Mouse (Mus musculus) WW6 (cell line): ENCODE results near the gene Dido1.

Experiments used
- DNase-seq: peaks from one replicate; pipeline ENCODE4 v3.0.0-alpha.2; 2013; ENCODE audit warnings: low read depth, low spot score

Gene Dido1

DNA sequence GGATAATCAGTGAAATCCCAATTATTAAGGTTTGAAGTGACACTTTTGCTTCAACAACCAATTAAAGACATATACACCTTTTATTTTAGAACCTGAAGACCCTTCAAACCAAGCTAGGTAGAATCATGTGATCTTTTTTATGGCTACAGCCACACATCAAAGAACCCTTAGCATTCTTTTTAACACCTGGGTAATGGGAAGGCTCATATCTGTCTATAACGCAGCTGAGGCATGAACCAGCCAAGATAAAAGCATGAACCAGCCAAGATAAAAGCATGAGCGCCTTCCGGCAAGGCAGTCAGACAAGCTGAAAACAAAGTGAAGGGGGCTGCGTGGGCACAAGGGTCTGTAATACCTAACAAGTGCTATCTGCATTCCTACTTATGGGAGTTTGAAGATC is 25.8 kb downstream of the Dido1 start:
- no peak for DNase-seq

DNA sequence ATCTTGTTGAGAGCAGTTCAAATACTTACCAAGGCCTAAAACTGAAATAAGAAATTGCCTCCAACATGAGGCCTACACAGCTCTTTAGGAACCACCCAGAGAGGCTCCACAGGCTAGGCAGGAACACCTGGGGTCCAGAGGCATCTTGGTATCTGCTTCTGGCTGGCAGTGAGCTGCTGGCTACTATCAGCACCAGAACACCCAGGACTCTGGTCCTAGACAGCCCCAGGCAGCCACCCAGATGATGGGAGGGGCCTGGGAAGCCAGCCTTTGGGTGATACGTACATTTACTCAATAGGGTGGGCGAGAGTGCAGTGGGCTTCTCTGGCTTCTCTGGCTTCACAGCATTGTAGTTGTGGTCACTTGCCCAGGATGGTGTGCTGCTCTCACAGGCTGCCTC is 26.3 kb downstream of the Dido1 start:
- no peak for DNase-seq

DNA sequence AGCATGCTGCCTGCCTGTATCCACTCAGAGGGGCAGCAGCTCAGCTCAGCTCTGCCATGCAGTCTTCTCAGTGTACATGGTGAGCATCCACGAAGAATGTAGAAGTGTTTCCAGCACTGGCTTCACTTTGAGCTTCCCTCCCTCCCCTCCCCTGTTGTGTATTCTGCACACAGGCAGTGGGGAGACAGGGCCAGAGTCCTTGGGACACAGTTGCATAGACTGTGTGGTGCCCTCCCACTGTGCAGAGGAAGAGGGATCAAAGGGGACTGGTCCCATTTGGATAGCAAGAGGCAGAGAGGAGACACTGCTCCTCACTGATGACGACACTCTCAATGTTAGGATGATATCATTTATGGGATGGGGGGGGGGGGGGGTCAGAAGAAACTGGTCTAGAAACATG is 28.6 kb downstream of the Dido1 start:
- no peak for DNase-seq

DNA sequence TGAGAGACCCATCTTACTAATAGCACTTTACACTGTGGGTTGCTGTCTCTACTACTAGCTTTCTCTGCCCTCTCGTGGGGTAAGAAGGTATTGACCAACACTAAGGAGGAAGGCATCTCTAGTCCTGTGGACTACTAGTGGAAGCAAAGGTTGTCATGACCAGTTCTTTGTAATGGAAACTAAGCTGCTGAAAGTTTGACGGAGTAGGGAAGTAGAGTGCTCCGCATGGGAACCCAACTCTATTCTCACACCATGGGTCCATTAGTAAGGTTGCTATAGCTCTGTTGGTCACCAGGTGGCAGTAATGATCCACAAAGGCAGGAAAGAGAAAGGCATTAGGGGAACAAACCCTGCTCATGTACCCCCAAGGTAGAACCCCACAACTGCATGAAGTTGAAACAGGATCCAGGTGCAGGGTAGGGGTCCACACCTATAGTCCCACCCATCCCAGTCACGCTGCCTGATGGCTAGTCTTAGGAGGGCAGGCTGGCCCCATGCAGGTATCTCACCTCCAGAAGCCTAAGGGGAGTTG is 31.1 kb downstream of the Dido1 start:
- peak; percentile 50 for DNase-seq

DNA sequence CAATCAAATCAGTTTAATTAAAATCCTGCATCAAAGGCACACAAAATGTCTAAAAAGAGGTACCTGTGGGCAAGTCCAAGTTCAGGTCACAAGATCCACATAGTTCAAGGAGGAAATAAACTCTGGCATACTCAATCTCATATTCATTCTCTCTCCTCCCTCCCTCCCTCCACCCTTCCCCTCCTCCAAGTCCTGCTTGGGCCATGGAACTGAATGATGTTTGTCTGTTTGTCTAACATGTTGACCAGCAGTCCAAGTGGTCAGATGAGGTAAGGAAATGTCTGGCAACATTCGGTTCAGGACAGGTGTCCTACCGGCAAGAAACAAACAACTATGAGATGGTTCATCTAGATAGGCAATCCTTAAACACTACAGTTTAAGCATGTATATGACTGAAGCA is 33.1 kb downstream of the Dido1 start:
- DNase-seq = no peak

DNA sequence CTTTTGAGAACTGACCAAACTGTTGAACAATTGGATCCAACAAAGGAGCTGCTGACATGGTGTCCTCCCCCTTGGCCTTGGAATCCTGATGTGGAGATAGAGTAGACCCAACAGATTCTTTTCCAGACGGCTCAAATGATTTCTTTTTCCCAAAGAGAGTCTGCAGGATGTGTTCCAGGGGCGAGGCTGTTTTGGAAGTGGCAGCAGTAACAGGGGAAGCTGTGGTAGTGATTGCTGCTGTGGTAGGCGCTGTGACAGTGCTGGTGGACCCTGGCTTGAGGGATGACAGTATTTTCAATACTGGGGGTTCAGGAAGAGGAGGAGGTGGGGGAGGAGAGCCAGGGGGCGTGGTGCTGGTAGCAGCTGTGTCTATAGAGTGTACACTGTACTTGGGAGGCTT is 47.8 kb downstream of the Dido1 start:
- no peak for DNase-seq

DNA sequence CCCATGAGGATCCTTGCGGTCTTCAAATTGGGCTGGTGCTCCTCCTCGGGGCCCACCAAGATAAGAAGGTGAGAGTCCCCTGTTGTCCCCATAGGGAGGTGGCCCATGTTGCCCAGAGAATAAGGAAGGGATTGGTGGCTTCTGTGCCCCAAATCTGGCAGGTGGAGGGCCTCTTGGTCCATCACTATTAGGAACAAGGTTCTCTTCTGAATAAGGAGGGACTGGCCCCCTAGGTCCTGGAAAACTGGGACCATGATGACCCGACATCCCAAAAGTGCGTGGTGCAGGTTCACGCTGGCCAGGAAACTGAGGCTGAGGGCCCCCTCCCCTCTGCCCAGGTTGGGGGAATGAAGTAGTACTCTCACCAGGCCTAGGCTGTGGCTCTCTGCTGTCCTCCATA is 49.3 kb downstream of the Dido1 start:
- no peak for DNase-seq

DNA sequence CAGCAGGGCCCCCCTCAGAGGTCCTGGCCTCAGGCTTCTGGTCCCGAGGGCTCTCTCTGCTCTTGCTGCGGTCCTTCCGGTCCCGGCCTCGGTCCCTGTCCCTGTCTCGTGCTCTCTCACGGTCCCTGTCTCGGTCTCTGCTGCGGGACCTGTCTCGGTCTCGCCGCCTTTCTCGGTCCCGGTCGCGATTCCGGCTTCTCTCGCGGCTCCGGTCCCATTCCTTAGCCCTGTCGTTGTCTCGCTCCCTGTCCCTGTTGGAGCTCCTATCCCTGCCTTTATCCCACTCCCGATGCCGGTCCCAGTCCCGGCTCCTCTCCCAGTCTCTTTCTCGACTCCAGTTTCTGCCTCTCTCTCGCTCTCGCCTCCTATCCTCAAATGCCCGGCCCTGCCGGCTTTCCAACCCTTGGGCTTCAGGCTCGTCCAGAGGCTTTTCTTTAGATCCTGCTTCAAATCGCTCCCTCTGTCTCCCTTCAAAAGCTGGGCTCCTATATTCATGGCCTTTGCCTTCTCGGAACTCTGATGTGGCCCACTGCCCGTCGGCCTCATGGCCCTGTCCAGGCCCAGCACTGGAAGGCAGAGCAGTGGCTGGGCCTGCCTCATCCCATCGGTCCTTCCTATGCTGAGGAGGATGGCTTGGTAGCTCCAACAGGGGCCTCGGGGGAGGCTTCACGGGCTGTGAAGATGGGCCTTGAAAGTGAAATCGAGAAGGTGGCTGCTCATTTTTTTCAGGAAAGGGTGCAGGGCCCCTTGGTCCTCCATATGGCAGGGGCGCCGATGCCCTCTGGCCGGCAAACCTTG is 50.2 kb downstream of the Dido1 start:
- DNase-seq = no peak

DNA sequence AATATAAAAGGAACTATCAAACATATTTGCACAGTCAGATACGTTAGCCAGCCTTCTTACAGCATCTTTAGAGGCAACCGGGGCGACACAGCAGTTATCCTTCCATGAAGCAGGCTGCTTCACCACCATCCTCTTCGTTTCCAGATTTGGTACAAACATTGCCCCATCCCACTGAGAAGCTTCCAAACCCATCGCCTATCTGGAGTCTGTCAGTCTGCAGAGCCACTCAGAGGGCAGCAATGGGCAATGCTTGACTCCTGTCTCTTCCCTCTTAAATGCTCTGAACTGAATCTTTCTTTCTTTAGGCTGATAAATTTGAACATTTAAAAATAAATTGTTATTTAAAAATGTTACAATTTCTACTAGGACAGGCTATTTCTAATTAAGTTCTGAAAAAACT is 51.4 kb downstream of the Dido1 start:
- no peak for DNase-seq

DNA sequence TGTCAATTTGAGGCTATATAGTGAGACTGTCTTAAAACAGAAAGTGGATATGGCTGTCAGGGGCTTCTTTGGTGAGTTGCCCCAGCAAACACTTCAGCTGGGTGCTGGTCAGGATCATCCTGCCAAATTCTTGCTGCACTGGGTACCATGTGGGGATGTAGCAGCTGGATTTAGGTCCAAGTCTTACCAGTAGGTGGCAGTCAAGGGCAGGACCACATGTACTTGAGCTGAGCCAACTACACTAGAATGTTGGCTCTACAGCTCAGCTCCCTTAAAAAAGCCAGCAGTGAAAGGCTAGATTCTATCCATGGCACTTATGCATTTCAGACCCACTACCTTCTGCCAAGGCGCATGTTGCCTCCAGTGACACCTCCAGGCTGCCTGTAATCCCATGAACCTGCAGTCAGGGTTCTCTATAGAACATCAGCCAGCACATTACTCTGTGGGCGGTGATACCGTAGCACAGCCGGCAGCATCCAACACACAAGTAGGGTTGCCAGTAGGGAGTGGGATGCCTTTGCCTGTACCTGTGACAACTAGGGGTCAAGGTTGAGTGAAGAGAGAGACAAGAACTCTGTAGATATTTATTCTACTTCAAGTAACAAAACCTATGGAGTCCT is 52.3 kb downstream of the Dido1 start:
- DNase-seq = peak; percentile 65

DNA sequence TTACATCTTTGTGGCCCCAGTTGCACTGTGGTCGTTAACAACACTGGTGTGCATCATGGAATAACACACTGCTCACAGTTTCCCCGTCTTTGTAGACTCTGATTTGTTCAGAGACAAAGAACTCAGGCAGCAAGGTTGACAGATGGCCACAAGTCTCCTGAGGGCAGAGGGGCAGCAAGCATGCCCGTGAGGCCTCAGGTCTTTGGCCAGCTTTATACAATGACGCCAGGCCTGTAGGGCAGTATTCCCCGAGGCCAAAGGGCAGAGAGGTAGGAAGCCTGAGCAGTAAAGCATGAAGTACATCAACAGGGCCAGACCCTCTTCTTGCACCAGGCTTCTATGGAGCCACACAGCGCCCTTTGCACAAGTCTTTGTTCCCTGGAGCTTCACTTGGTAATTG is 54.6 kb downstream of the Dido1 start:
- no peak for DNase-seq

DNA sequence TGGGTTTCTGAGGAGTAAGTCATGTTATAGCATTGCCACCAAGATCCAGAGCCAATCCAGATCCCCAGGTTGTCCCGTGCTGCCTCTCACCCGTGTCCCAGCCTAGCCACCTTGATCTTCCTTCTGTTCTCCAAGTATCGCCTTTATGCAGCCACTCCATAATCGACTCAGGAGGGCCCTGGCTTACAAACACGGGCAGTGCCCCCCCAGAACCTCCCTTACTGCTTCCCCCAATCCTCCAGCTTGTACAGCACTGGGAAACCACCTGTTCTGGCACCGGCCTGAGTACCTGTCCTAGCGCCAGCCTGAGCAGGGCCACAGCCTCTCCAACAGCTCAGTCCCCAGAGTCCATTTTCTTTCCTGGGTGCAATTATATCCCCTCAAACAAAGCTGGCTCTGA is 55.1 kb downstream of the Dido1 start:
- no peak for DNase-seq

DNA sequence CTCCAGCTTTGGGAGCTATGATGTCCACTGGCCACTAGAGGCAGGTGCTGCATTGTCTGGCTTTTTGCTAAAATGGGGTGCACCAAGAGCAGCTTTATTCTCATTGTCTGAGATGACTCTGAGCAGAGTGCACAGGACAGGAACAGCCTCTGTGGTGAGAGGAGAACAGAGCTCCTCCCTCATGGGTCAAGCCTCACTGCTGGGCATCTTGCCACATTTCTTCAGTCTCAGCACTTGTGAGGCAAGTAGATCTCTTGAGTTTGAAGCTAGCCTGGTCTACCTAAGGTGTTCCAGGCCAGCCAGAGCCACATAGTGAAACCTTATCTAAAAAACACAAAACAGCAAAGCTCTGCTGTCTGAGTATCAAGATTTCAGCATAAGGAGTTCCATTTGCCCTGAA is 63.0 kb downstream of the Dido1 start:
- no peak for DNase-seq

DNA sequence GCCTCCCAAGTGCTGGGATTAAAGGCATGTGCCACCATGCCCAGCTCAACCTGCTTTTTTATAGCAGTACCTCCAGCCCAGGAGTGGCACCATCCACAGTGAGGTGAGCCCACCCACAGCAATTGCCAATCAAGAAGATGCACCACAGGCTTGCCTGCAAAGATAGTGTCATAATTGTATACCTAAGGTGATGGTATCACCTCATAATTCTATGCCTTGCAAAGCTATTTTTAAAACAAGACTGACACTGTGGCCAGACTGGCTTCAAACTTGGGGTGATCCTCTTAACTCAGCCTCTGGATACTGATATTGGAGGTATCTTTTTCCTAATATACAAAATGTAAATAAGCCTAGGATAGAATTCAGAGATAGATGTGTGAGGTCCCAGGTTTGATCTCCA is 66.2 kb downstream of the Dido1 start:
- no peak for DNase-seq

DNA sequence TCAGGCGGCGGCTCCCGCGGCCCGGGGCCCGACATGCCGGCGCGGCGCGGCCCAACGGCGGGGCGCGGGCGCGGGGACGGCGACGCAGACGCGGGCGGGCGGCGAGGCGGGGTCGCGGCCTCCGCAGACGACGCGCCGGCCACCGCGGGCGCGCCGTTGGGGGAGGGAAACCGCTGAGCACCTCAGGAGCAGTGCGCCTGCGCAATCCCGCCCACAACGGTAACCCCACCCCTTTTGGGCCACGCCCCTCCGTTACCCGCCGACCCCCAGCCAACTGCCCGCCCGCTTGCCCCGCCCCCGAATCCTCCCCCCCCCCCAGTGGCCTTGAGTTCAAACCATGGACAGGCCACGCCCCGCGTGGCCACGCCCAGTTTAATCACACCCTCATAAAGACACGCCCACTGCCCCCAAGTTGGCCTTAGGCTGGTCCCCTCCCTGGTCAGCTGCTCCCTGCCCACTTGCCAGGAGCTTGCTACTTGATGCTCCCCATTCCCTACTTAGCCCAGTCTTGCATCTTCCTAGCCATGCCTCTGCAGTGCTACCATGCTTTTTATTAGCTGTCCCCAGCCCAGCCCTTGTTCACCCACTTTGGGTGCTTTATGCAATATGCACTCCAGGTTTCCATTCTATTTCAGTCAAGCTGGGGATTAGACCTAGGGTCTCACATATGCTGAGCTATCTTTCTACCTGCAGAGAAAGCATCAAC is 67.1 kb downstream of the Dido1 start, which contains the start of gene Tcfl5:
TSS of gene Tcfl5 (minus strand) at position 154 of the 706 bp plus-strand sequence.
- DNase-seq = no peak

DNA sequence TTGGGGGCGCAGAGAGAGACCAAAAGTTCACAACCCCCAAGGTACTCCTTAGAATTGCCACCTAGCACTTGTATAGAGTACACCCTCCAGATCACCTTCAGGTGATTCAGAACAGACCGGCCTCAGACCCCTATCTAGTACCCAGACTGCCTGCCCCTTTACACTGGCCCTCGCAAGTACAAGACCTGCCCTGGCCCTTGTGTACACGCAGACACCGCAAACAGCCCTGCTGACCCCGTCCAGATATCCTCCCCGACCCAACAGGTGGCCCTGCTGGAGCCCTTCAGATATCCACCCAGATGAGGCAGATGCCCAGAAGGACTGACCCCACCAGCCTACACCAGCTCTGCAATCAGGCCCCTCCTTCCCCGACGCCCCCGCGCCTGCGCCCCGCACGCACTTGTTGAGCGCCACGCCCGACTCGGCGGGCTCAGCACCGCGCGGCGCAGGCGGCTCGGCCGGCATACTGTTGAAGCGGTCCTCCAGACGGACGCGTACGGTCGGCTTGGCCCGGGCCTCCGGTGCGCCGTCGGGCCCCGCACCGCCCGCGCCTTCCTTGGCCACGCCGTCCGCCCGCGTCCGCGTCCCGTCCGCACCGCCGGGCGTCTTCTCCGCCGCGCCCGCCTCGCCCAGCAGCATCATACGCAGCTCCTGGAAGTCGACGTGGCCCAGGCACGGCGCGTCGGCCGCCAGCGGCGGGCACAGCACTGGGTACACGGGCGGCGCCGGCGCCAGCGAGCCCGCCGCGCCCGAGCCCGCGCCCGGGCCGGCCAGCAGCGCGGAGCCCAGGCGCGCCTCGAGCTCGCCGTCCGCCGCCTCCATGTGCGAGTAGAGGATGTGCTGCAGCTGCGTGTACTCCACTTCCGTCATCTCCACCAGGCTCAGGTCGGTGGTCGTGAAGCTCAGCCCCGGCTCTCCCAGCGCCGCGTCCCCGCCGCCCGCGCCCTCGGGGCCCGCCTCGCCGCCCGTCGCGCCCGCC is 67.9 kb downstream of the Dido1 start:
- DNase-seq = no peak

DNA sequence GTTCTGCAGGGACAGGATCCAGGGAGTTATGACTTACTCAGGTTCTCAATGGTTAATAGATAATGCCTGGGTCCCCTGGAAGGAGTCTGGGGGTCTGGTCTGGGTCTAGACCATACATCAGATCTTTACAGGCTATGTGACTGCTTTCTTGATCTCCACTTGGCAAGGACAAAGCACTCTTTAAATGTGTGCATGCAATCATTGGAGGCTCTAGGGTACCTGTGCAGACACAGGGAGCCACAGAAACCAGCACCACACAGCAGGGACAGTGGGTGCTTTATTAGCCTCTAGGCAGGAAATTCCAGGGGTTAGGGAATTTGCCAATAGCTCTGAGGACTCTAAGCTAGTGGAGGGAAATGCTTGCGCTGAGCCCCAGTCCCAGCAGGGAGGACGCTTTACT is 97.9 kb downstream of the Dido1 start:
- DNase-seq = no peak

DNA sequence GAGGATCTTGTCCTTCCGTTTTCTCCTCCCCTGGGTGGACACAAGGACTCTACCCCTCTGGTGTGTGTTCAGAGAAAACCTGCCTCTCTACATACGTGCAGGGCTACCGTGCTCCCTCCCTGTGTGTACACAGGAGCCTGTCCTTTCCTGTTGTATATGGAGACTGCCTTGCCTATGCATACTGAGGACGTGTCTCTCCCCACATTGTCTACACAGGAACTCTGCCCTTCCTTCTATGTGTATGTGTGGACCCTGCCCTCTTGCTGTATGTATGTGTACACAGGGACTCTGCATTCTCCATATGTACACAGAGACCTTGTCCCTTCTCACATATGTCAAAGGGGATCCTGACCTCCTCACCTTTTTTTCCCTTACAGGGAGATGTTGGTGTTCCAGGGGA is 99.5 kb downstream of the Dido1 start:
- DNase-seq = no peak
